Mouse (Mus musculus) monocyte, adult 2 months (primary cell): ENCODE results near the gene Mrtfb.

Experiments
- DNase-seq, 2 experiments: peaks; one replicate each; pipeline ENCODE4 v3.0.0; 2022; ENCODE audit warnings: low spot score in 2 of 2, low read depth in 1 of 2

The Mrtfb gene

GRCm38 (mm10) chr16:13255855-13256635 is at the start of gene Mrtfb:
Mrtfb (plus strand) TSS chr16:13256481.
- DNase-seq, result peak; percentile 49 to 84

GRCm38 (mm10) chr16:13207649-13208048 is 48.6 kb upstream of the Mrtfb start:
- no peak for DNase-seq

GRCm38 (mm10) chr16:13208087-13208486 is 48.2 kb upstream of the Mrtfb start:
- no peak for DNase-seq

GRCm38 (mm10) chr16:13212781-13213180 is 43.5 kb upstream of the Mrtfb start:
- DNase-seq, result no peak

- DNase-seq, result no peak
These were observed 39.9 kb upstream of the Mrtfb start for GRCm38 (mm10) chr16:13216116-13216952.

GRCm38 (mm10) chr16:13217951-13218350 is 38.3 kb upstream of the Mrtfb start:
- DNase-seq, result no peak

- DNase-seq, result no peak
These were observed 34.8 kb upstream of the Mrtfb start for GRCm38 (mm10) chr16:13221475-13221874.

- DNase-seq, result no peak
These were observed 24.2 kb upstream of the Mrtfb start for GRCm38 (mm10) chr16:13232043-13232442.

- DNase-seq, result no peak
These were observed 23.1 kb upstream of the Mrtfb start for GRCm38 (mm10) chr16:13232912-13233802.

- DNase-seq, result no peak
These were observed 17.2 kb upstream of the Mrtfb start for GRCm38 (mm10) chr16:13239039-13239438.

GRCm38 (mm10) chr16:13239544-13239943 is 16.7 kb upstream of the Mrtfb start:
- no peak for DNase-seq

GRCm38 (mm10) chr16:13240326-13240725 is 16.0 kb upstream of the Mrtfb start:
- no peak for DNase-seq

GRCm38 (mm10) chr16:13245658-13246057 is 10.6 kb upstream of the Mrtfb start:
- no peak for DNase-seq

- no peak for DNase-seq
These were observed 9.4 kb upstream of the Mrtfb start for GRCm38 (mm10) chr16:13246855-13247254.

- no peak for DNase-seq
These were observed 6.2 kb upstream of the Mrtfb start for GRCm38 (mm10) chr16:13250061-13250460.

GRCm38 (mm10) chr16:13256667-13257527 is 616 bp downstream of the Mrtfb start:
- no peak for DNase-seq

GRCm38 (mm10) chr16:13257528-13257835 is 1.2 kb downstream of the Mrtfb start:
- no peak for DNase-seq

- DNase-seq, result no peak
These were observed 2.7 kb downstream of the Mrtfb start for GRCm38 (mm10) chr16:13259026-13259425.

GRCm38 (mm10) chr16:13266312-13266711 is 10.0 kb downstream of the Mrtfb start:
- no peak for DNase-seq

GRCm38 (mm10) chr16:13267350-13267904 is 11.1 kb downstream of the Mrtfb start:
- no peak for DNase-seq
